Mouse (Mus musculus) spleen, postnatal 4 days (tissue): Measurements from ENCODE around the gene Zbtb41.
"Not testable (repeated sequence)": the region's sequence is repeated elsewhere in the genome, so short reads cannot be mapped to it uniquely, and the experiment has no call there.

Experiments used
- DNase-seq, 2 experiments: peaks; one replicate each; pipeline ENCODE4 v3.0.0; 2022; ENCODE audit warnings: low spot score in 2 of 2

The Zbtb41 gene

GRCm38 (mm10) chr1:139421875-139422791 is at the start of gene Zbtb41:
Gene Zbtb41, plus strand, starts transcription at chr1:139422288.
- peak; percentile 86 to 95 for DNase-seq

- DNase-seq = no peak
These were observed 46.2 kb upstream of the Zbtb41 start for GRCm38 (mm10) chr1:139375900-139376299.

GRCm38 (mm10) chr1:139376638-139377286 is 45.3 kb upstream of the Zbtb41 start, which contains the start of gene Crb1:
Gene Crb1, minus strand, starts transcription at chr1:139377100.
- no peak for DNase-seq

GRCm38 (mm10) chr1:139378861-139379620 is 43.0 kb upstream of the Zbtb41 start:
- DNase-seq = no peak

- no peak for DNase-seq
These were observed 42.5 kb upstream of the Zbtb41 start for GRCm38 (mm10) chr1:139379621-139379984.

- no peak for DNase-seq
These were observed 30.3 kb upstream of the Zbtb41 start for GRCm38 (mm10) chr1:139391747-139392146.

GRCm38 (mm10) chr1:139396589-139396988 is 25.5 kb upstream of the Zbtb41 start:
- DNase-seq = no peak

- DNase-seq = no peak
These were observed 16.3 kb upstream of the Zbtb41 start for GRCm38 (mm10) chr1:139405766-139406165.

GRCm38 (mm10) chr1:139407701-139408100 is 14.4 kb upstream of the Zbtb41 start:
- DNase-seq = no peak

- DNase-seq = not testable (repeated sequence)
These were observed 9.7 kb upstream of the Zbtb41 start for GRCm38 (mm10) chr1:139412365-139412764.

GRCm38 (mm10) chr1:139413465-139413864 is 8.6 kb upstream of the Zbtb41 start:
- DNase-seq = no peak

GRCm38 (mm10) chr1:139421521-139421874 is 590 bp upstream of the Zbtb41 start:
- DNase-seq = no peak

- DNase-seq = no peak
These were observed 853 bp downstream of the Zbtb41 start for GRCm38 (mm10) chr1:139422941-139423340.

GRCm38 (mm10) chr1:139423931-139424330 is 1.8 kb downstream of the Zbtb41 start:
- DNase-seq = no peak

- no peak for DNase-seq
These were observed 2.9 kb downstream of the Zbtb41 start for GRCm38 (mm10) chr1:139425006-139425405.

GRCm38 (mm10) chr1:139438373-139438772 is 16.3 kb downstream of the Zbtb41 start:
- no peak for DNase-seq

GRCm38 (mm10) chr1:139443103-139443502 is 21.0 kb downstream of the Zbtb41 start:
- DNase-seq = not testable (repeated sequence)

- peak; percentile 91 to 92 for DNase-seq
These were observed 32.5 kb downstream of the Zbtb41 start, which contains the start of gene Aspm for GRCm38 (mm10) chr1:139454340-139455225. Gene Aspm, plus strand, starts transcription at chr1:139454772.

GRCm38 (mm10) chr1:139455226-139455869 is 33.3 kb downstream of the Zbtb41 start:
- DNase-seq = peak in 1 of 2 experiments; percentile 59

- no peak for DNase-seq
These were observed 38.7 kb downstream of the Zbtb41 start for GRCm38 (mm10) chr1:139460807-139461206.

- DNase-seq = no peak
These were observed 43.8 kb downstream of the Zbtb41 start for GRCm38 (mm10) chr1:139465936-139466335.
